Mouse (Mus musculus): Measurements from ENCODE around the gene Pclo.

DNA sequence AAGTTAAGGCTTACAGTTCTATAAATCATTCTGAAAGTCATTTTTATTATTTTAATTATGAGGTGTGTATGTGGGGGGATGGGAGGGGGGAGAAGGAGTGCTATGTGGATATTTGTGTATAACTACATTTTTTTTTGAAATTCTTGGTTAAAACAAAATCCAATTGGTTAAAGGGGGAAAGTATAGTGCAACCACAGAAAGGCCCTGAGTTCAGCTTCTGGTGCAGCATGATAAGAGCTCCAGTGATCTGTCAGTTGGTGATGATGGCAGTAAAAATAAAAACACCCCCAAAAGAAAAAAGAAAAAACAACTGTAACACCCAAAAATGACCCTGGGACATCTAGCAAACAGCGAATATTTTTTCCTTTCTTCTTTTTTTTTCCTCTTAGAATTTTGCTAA, 93.6 kb downstream of the Pclo start:
- no peak for TF ChIP-seq CTCF (IDR thresholded peaks at IDR 0.05)
- no peak for TF ChIP-seq EP300 (IDR thresholded peaks at IDR 0.05)

Measured in lung, postnatal 0 days (tissue).